Mouse (Mus musculus): ENCODE data around the gene Atp2a3. TPM values are rescaled to one million over a fixed set of nuclear protein-coding genes. Genes with fewer than 3 reads are reported as not detected.
A peak's percentile ranks its signal among the peaks of the same experiment; 100 is the strongest.

Gene Atp2a3
- polyA plus RNA-seq, 1 experiment from 2014 or later, result 0.60 TPM

- Histone ChIP-seq H3K4me2 (no peak overlapping the region), H3K9ac (no peak overlapping the region), H3K27me3 (peaks cover 41% of the 10 kb centered on the region), H3K36me3 (replicated peaks) (no peaks in the 10 kb centered on the region), H3K9me3 (no peaks in the 10 kb centered on the region), H3K27ac (no peak overlapping the region), H3K4me3 (replicated peaks) (no peak overlapping the region), H3K4me1 (peaks cover 6% of the 10 kb centered on the region)
- ATAC-seq (ENCODE audit: low FRiP score), result no peak
- 70% methylated on average over 5 of the region's 5 CpGs for WGBS
Measured at GRCm38 (mm10) chr11:73013981-73014380, 53.0 kb downstream of the Atp2a3 start.

GRCm38 (mm10) chr11:73014831-73015344 lies 53.9 kb downstream of the Atp2a3 start:
- Histone ChIP-seq H3K9ac (no peak overlapping the region), H3K4me2 (no peak overlapping the region), H3K27me3 (peaks cover 40% of the 10 kb centered on the region), H3K4me1 (peaks cover 14% of the 10 kb centered on the region), H3K4me3 (replicated peaks) (no peak overlapping the region), H3K36me3 (replicated peaks) (no peaks in the 10 kb centered on the region), H3K9me3 (no peaks in the 10 kb centered on the region), H3K27ac (no peak overlapping the region)
- 84% methylated on average over 4 of the region's 4 CpGs for WGBS
- no peak for ATAC-seq (ENCODE audit: low FRiP score)

- peaks cover 18% of the 10 kb centered on the region for H3K4me1 ChIP-seq
Measured at GRCm38 (mm10) chr11:73015391-73016102, 54.6 kb downstream of the Atp2a3 start.

GRCm38 (mm10) chr11:73016103-73016420 lies 55.1 kb downstream of the Atp2a3 start:
- no peak overlapping the region for H3K4me3 ChIP-seq (replicated peaks)
- no peak for ATAC-seq (ENCODE audit: low FRiP score)
- no peak overlapping the region for H3K4me2 ChIP-seq
- no peaks in the 10 kb centered on the region for H3K9me3 ChIP-seq
- WGBS, result 74% methylated on average over 6 of the region's 6 CpGs
- H3K9ac ChIP-seq, result no peak overlapping the region
- no peak overlapping the region for H3K27ac ChIP-seq
- H3K27me3 ChIP-seq, result peaks cover 48% of the 10 kb centered on the region
- no peaks in the 10 kb centered on the region for H3K36me3 ChIP-seq (replicated peaks)
- H3K4me1 ChIP-seq, result peaks cover 18% of the 10 kb centered on the region

More at GRCm38 (mm10) chr11:73015391-73016102, 54.6 kb downstream of the Atp2a3 start:
- peaks cover 43% of the 10 kb centered on the region for H3K27me3 ChIP-seq
- H3K9ac ChIP-seq, result no peak overlapping the region
- WGBS, result 77% methylated on average over 5 of the region's 5 CpGs
- no peak overlapping the region for H3K4me3 ChIP-seq (replicated peaks)
- H3K9me3 ChIP-seq, result no peaks in the 10 kb centered on the region
- no peak for ATAC-seq (ENCODE audit: low FRiP score)
- no peak overlapping the region for H3K27ac ChIP-seq
- H3K4me2 ChIP-seq, result no peak overlapping the region
- H3K36me3 ChIP-seq (replicated peaks), result no peaks in the 10 kb centered on the region

GRCm38 (mm10) chr11:73018471-73019146 lies 57.6 kb downstream of the Atp2a3 start, which contains the start of gene Camkk1:
Gene Camkk1, plus strand, starts transcription at chr11:73019008.
- H3K4me2 ChIP-seq, result peak within 1 kb of the TSS; percentile 99
- H3K27me3 ChIP-seq, result peaks cover 59% of the 10 kb centered on the region
- ATAC-seq (ENCODE audit: low FRiP score), result peak; percentile 96
- no peaks in the 10 kb centered on the region for H3K9me3 ChIP-seq
- 0 out of 2 replicates have a peak within 1 kb of the TSS, but pooled peaks have one; percentile 13 for H3K27ac ChIP-seq
- peaks cover 18% of the 10 kb centered on the region for H3K4me1 ChIP-seq
- H3K36me3 ChIP-seq (replicated peaks), result no peaks in the 10 kb centered on the region
- H3K4me3 ChIP-seq (replicated peaks), result peak within 1 kb of the TSS; percentile 66
- under 1% methylated on average over 56 of the region's 57 CpGs for WGBS
- peak within 1 kb of the TSS; percentile 65 for H3K9ac ChIP-seq

- WGBS, result 1% methylated on average over 46 of the region's 46 CpGs
- Histone ChIP-seq H3K9me3 (no peaks in the 10 kb centered on the region), H3K9ac (peak overlapping the region; percentile 65), H3K27me3 (peaks cover 59% of the 10 kb centered on the region), H3K4me2 (peak overlapping the region; percentile 99), H3K4me3 (replicated peaks) (peak overlapping the region; percentile 66), H3K4me1 (peaks cover 19% of the 10 kb centered on the region), H3K36me3 (replicated peaks) (no peaks in the 10 kb centered on the region), H3K27ac (0 out of 2 replicates have a peak overlapping the region, but pooled peaks have one; percentile 13)
- ATAC-seq (ENCODE audit: low FRiP score), result peak; percentile 52
Measured at GRCm38 (mm10) chr11:73019147-73019795, 58.3 kb downstream of the Atp2a3 start.

GRCm38 (mm10) chr11:73020953-73021800 lies 60.2 kb downstream of the Atp2a3 start:
- no peak overlapping the region for H3K4me3 ChIP-seq (replicated peaks)
- WGBS, result 60% methylated on average over 7 of the region's 7 CpGs
- H3K36me3 ChIP-seq (replicated peaks), result no peaks in the 10 kb centered on the region
- no peak overlapping the region for H3K4me2 ChIP-seq
- ATAC-seq (ENCODE audit: low FRiP score), result no peak
- no peaks in the 10 kb centered on the region for H3K9me3 ChIP-seq
- H3K4me1 ChIP-seq, result peaks cover 24% of the 10 kb centered on the region
- peaks cover 51% of the 10 kb centered on the region for H3K27me3 ChIP-seq
- H3K27ac ChIP-seq, result no peak overlapping the region
- no peak overlapping the region for H3K9ac ChIP-seq

- Histone ChIP-seq H3K9me3 (no peaks in the 10 kb centered on the region), H3K27me3 (peaks cover 34% of the 10 kb centered on the region), H3K4me3 (replicated peaks) (no peak overlapping the region), H3K27ac (no peak overlapping the region), H3K9ac (no peak overlapping the region), H3K4me2 (no peak overlapping the region), H3K4me1 (peaks cover 24% of the 10 kb centered on the region), H3K36me3 (replicated peaks) (no peaks in the 10 kb centered on the region)
- WGBS, result 55% methylated on average over 9 of the region's 9 CpGs
- no peak for ATAC-seq (ENCODE audit: low FRiP score)
Measured at GRCm38 (mm10) chr11:73023099-73023498, 62.1 kb downstream of the Atp2a3 start.

GRCm38 (mm10) chr11:73023827-73024226 lies 62.9 kb downstream of the Atp2a3 start:
- Histone ChIP-seq H3K4me2 (no peak overlapping the region), H3K27ac (no peak overlapping the region), H3K4me3 (replicated peaks) (no peak overlapping the region), H3K4me1 (peaks cover 18% of the 10 kb centered on the region), H3K27me3 (peaks cover 32% of the 10 kb centered on the region), H3K36me3 (replicated peaks) (no peaks in the 10 kb centered on the region), H3K9ac (no peak overlapping the region), H3K9me3 (no peaks in the 10 kb centered on the region)
- ATAC-seq (ENCODE audit: low FRiP score), result no peak
- 45% methylated on average over 4 of the region's 4 CpGs for WGBS

GRCm38 (mm10) chr11:73024236-73024904 lies 63.4 kb downstream of the Atp2a3 start:
- Histone ChIP-seq H3K9ac (no peak overlapping the region), H3K27ac (no peak overlapping the region), H3K27me3 (peaks cover 29% of the 10 kb centered on the region)

GRCm38 (mm10) chr11:73026961-73027360 lies 66.0 kb downstream of the Atp2a3 start:
- Histone ChIP-seq H3K9me3 (no peaks in the 10 kb centered on the region), H3K4me1 (peaks cover 20% of the 10 kb centered on the region), H3K36me3 (replicated peaks) (no peaks in the 10 kb centered on the region), H3K27ac (no peak overlapping the region), H3K27me3 (peaks cover 3% of the 10 kb centered on the region; the same call in 1 of the 2 replicates), H3K9ac (no peak overlapping the region), H3K4me3 (replicated peaks) (no peak overlapping the region), H3K4me2 (no peak overlapping the region)
- 57% methylated on average over 8 of the region's 8 CpGs for WGBS
- no peak for ATAC-seq (ENCODE audit: low FRiP score)

More at GRCm38 (mm10) chr11:73024236-73024904, 63.4 kb downstream of the Atp2a3 start:
- Histone ChIP-seq H3K4me3 (replicated peaks) (no peak overlapping the region), H3K4me1 (peaks cover 15% of the 10 kb centered on the region), H3K36me3 (replicated peaks) (no peaks in the 10 kb centered on the region), H3K9me3 (no peaks in the 10 kb centered on the region), H3K4me2 (no peak overlapping the region)
- ATAC-seq (ENCODE audit: low FRiP score), result no peak
- 69% methylated on average over 7 of the region's 7 CpGs for WGBS
